Mouse (Mus musculus) layer of hippocampus, adult 8-10 months (tissue): ENCODE data around the gene Fgfr2. TPM values are rescaled to one million over a fixed set of nuclear protein-coding genes. Genes with fewer than 3 reads are reported as not detected.

Experiments used
- DNase-seq, 2 experiments: peaks; one replicate each; pipeline ENCODE4 v3.0.0; 2022; ENCODE audit warnings: low spot score in 2 of 2
- total RNA-seq, 4 experiments: library from RNA; stranded (reverse); gene quantifications; 2 replicates each; pipeline ENCODE4 v1.2.4; 2022

The Fgfr2 gene
- total RNA-seq, 4 experiments from 2014 or later, result 60.7 to 72.9 (median 65.8) TPM

DNA sequence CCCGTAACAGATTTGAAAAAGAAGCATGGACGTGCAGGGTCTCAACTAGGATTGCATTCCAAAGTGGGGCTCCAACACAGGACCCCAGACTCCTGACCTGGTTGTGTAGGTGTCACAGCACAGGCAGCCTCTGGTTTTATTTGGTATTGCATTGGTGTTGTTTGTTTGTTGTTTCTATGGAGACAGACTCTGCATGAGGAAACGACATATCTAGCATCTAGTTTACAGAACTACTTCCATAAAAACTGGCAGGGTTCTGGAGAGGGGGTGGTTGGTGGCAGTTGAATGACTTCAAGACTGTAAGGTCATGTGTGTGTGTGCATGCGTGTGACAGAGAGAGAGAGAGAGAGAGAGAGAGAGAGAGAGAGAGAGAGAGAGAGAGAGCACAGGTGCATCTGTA is 2475.1 kb downstream of the Fgfr2 start:
- DNase-seq, result no peak

GRCm38 (mm10) chr7:130646762-130647139 is 2476.4 kb downstream of the Fgfr2 start:
- no peak for DNase-seq

DNA sequence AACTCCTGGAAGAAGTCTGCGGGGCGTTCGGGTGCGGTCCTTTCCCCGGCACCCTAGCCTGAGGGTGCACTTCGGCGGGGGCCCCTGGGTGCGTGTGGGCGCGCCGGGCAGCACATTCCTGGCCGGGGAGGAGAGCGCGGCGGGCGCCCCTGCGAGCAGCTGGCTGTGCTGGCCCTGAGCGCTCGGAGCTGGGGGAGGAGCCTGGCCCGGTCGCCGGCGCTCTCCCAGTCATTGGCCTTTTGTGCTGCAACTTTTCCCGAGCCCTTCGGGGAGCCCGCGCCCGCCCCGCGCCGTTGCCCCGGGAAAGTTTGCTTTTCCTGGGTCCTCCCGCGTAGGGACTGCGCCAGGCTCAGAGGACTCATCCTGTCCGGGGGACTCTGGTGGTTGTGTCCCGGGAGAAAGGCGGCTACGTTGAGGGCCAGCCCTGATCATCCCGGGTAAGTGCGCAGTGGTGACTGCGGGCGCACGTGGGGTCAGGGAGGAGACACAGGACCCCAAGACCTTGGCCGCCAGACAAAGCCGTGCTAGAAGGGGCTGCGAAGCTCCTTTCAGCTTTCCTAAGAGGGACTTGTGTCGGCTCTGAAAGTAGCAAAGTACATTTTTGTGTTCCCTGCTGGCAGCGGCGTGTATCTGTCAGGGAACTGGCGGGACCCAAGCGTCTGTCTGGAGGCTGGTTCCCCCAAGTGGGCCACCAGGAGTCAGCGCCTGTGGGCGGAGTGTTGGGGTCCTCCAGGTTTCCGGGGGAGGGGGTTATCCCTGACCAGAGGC is 2477.0 kb downstream of the Fgfr2 start:
- DNase-seq, result no peak

DNA sequence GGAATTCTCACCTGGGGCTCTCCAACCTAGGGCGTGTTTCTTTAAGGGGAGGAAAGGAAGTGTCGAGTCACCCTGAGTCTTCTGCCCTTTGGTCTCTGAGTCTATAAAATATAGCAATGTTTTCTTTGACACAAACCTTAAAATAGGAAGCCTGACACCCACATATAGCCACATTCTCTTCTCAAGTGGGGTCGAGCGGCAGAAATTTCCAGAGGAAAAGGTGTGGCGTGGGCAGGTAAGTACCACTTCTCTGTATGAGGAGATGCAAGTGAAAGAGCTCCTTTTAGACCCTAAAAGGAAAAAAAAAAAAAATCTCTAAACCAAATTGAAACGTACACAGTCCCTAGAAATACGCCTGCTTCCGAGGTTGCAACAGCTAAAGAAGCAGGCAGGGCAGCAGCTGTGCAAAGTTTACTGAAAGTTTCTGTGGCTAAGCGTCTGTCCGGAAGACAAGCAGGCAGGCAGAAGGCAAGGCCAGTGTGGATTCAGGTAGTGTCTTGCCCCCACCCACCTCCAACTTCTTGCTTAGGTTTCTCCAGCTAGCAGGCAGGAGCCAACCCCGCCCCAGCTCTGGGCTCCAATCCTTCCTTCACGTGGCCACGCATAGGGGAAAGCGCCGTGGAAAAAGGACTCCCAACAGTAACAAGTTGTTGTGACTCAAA is 2477.7 kb downstream of the Fgfr2 start:
- DNase-seq, result no peak

GRCm38 (mm10) chr7:130640681-130641080 is 2482.5 kb downstream of the Fgfr2 start:
- peak; percentile 24 to 36 for DNase-seq

- DNase-seq, result no peak
These were observed 2485.3 kb downstream of the Fgfr2 start for GRCm38 (mm10) chr7:130637811-130638210.

- DNase-seq, result no peak
These were observed 2486.2 kb downstream of the Fgfr2 start for GRCm38 (mm10) chr7:130636902-130637301.

GRCm38 (mm10) chr7:130636274-130636673 is 2486.9 kb downstream of the Fgfr2 start:
- no peak for DNase-seq

- DNase-seq, result no peak
These were observed 2487.9 kb downstream of the Fgfr2 start for GRCm38 (mm10) chr7:130635212-130635611.

DNA sequence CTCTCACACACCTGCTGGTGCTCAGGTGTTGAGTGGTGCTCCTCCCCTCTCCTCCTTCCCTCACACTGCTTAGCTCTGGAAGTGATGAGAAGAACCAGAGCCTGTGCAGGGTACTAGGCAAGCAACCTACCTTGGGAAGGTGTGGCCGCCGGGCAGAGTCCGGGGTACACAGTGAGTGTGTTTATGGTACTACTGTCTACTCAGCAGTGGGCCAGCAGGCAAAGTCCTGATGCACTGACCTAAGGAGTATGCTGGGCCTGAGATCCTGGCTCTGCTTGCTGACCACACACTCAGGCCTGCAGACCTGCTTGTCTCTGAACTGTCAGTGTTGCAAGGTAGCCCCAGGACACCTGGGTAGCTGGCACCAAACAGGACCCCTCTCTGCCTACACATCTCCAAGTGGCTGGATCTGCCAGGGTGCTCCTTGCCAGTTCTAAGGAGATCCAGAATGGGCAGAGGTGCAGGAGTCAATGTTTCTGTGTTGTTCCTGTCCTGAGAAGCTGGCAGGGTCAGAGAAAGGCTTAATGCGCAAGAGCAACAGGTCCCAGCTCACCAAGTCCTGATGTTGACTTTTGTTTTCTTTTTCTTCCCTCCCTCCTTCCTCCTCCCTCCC is 2488.8 kb downstream of the Fgfr2 start:
- DNase-seq, result no peak

DNA sequence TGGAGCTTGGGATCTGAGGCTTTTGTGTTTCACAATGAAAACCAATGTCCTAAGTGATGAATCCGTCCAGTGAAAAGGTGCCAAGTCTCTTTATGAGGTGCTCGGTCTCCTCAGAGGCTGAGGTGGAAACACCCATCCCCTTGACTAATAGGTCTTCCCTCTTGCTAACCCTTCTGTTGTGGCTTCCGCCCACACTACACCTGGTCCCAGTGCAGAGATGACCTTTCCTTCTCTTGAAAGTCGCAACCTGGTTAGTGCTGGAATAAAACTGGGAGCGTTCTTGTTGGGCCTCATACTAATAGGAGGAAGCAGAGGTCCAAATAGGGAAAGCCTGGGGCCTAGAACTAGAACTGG is 2490.8 kb downstream of the Fgfr2 start:
- DNase-seq, result no peak

- DNase-seq, result no peak
These were observed 2491.4 kb downstream of the Fgfr2 start for GRCm38 (mm10) chr7:130631553-130632378.

DNA sequence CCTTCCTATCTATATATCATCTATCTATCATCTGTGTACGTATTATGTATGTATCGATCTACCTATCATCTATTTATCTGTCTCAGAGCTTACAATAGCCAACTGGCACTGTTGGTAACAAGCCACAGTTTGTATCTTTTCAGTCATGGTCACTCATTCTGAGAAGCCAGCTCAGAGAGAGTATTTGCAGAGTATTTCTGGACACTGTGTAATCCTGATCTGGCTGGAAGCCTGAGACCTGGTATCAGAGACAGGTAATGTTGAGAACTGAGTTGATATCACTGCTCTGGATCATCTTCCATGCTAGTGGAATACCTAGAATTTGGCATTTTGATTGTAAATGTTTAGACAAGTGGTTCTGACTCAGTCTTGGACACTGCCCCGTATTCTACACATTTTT is 2492.2 kb downstream of the Fgfr2 start:
- DNase-seq, result no peak

DNA sequence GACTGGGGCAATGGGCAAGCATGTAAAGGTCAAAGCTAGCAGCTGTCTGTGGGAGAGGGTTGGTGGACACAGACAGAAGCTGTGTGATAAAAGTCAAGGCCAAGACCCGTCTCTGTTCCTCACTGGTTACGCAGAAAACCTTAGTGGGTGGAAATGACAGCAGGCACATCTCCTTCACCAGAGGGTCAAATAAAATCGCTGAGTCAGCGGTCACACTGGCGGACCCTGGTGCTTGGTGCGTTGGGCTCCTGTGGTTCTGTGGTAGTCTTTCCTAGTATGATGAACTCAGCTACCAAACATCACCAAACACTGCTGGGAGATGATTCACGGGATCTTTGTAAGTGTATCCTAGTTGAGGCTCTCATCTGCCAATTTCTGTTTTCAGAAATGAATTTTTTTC is 2493.2 kb downstream of the Fgfr2 start:
- no peak for DNase-seq

- DNase-seq, result no peak
These were observed 2494.5 kb downstream of the Fgfr2 start for GRCm38 (mm10) chr7:130628601-130629000.

DNA sequence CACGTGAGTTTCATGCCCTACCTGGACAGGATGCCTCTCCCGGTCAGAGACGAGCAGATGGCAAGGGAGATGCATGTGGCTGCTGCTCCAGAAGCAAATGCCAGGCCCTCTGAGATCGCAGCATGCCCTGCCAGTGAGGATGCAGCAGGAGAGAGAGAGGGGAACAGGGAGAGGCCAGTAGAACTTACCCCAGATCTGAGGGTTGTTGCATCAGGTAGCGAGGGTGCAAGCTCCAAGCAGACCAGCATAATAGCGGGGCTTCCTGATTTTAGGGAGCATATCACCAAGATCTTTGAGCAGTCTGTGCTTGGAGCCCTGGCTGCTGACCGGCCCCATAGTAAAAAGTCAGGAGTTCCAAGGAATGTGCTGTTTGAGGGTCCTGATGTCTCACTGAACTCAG is 2497.8 kb downstream of the Fgfr2 start:
- DNase-seq, result no peak

GRCm38 (mm10) chr7:130624299-130624698 is 2498.9 kb downstream of the Fgfr2 start:
- DNase-seq, result no peak

GRCm38 (mm10) chr7:130622359-130622758 is 2500.8 kb downstream of the Fgfr2 start:
- DNase-seq, result no peak

DNA sequence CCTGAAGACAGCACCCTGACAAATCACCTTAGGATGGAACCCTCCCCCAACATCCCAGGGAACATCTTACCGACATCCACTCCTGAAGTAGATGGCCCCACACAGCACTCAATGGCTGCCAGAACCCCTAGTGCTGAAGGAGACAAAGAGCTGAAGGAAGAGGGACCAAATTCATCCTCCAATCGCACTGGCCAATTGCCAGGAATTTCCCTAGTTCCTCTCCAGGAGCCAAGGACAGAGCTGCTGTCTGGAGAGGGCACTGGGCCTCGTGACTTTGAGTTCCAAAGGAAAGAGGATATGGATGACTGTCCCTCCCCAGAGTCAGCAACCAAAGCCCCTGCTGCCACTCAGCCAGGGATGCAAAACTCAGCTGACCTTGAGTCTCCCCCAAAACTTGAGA is 2501.2 kb downstream of the Fgfr2 start:
- DNase-seq, result no peak

GRCm38 (mm10) chr7:130621068-130621467 is 2502.1 kb downstream of the Fgfr2 start:
- DNase-seq, result no peak

GRCm38 (mm10) chr7:130617591-130617990 is 2505.6 kb downstream of the Fgfr2 start:
- DNase-seq, result no peak

DNA sequence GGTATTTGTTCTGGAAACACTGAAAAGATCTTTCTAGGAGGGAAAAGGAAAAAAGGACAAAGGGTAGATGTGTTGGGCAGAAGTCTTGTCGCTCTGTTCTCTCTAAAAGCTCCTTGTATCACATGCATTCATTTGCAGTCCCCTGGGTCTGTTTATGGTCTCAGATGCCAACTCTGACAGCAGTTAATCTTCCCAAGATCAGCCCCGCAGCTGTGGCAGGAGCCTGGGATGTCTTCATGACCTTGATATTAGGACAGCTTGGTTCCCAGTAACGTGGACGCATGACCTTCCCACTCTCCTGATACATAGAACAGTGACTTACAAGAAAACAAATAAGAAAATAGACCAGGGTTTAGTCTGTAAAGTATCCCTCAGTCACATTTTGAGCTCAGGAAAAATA is 2509.2 kb downstream of the Fgfr2 start:
- DNase-seq, result no peak
